Mouse (Mus musculus): ENCODE data around the gene Thoc6. TPM values are rescaled to one million over a fixed set of nuclear protein-coding genes. Genes with fewer than 3 reads are reported as not detected.

Thoc6 gene
- total and polyA plus RNA-seq, 2 experiments, result 6.0 to 10.3 TPM

DNA sequence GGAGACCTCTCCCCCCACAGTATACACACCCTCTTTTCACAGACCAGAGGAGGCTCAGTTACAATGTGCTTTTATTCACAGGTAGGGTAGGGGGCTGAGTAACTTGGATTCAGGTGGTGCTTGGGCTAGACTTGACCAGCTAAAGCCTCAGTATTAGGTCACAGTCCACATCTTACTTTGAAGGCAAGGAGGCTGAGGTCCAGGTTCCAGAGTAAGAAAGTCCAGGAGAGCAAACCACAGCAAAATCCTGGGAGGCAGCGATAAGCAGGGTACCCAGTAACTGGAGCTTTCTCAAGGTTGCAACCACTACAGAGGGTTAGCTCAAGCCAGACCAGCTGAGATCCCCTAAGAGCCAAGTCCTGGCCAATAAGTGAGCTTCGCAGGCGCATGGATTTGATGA lies 8.8 kb upstream of the Thoc6 start:
- DNase-seq (ENCODE audit: extremely low read depth, low read depth, low spot score), result no peak
- no peaks in the 10 kb centered on the region for H3K4me1 ChIP-seq (ENCODE audit: control insufficient read depth, insufficient read depth, low read length)
- no peaks in the 10 kb centered on the region for H3K36me3 ChIP-seq (ENCODE audit: control insufficient read depth, insufficient read depth, low read length)
- H3K79me2 ChIP-seq (ENCODE audit: control insufficient read depth, insufficient read depth, low read length), result no peaks in the 10 kb centered on the region
- H3K9ac ChIP-seq (ENCODE audit: low read depth, low read length), result no peak overlapping the region
- 69% methylated on average over 3 of the region's 3 CpGs for WGBS
- H3K27me3 ChIP-seq (ENCODE audit: control insufficient read depth, insufficient read depth, low read length), result peaks cover 15% of the 10 kb centered on the region
- no peak overlapping the region for H3K4me3 ChIP-seq (ENCODE audit: insufficient read depth, low read depth, low read length)
- H3K27ac ChIP-seq (replicated peaks; ENCODE audit: insufficient read depth, low read depth, low read length), result no peak overlapping the region
- TF ChIP-seq CTCF (IDR thresholded peaks at IDR 0.05; ENCODE audit: low read depth, low read length) (no peak), POLR2A (IDR thresholded peaks at IDR 0.05; ENCODE audit: extremely low read depth, insufficient read depth, low read length) (no peak)

DNA sequence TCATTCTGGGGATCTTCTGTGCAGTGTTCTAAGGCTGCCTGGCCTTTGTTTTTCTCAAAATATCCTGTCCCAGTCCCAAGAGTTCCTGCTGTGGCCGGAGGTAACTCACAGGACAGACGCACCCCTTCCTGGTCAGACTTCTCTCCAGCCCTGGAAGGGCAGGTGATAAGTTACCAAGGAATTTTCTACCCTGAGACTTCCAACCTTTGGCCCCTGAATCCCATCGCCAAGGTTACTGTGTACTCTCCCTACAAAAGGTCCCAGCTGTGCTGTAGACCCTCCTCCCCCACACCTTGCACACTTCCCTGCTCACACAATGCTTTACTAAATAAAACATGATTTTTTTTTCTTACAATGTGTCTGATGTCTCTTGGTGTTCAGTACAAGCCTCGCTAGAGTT lies 8.4 kb upstream of the Thoc6 start:
- H3K27me3 ChIP-seq (ENCODE audit: control insufficient read depth, insufficient read depth, low read length), result peaks cover 15% of the 10 kb centered on the region
- no peaks in the 10 kb centered on the region for H3K36me3 ChIP-seq (ENCODE audit: control insufficient read depth, insufficient read depth, low read length)
- H3K4me1 ChIP-seq (ENCODE audit: control insufficient read depth, insufficient read depth, low read length), result 0 out of 2 replicates have a peak, but pooled peaks cover 1% of the 10 kb centered on the region
- H3K27ac ChIP-seq (replicated peaks; ENCODE audit: insufficient read depth, low read depth, low read length), result no peak overlapping the region
- no peak for DNase-seq (ENCODE audit: extremely low read depth, low read depth, low spot score)
- WGBS, result 52% methylated on average over 4 of the region's 4 CpGs
- TF ChIP-seq CTCF (IDR thresholded peaks at IDR 0.05; ENCODE audit: low read depth, low read length), result no peak
- TF ChIP-seq POLR2A (IDR thresholded peaks at IDR 0.05; ENCODE audit: extremely low read depth, insufficient read depth, low read length), result no peak
- H3K9ac ChIP-seq (ENCODE audit: low read depth, low read length), result no peak overlapping the region
- H3K79me2 ChIP-seq (ENCODE audit: control insufficient read depth, insufficient read depth, low read length), result no peaks in the 10 kb centered on the region
- H3K4me3 ChIP-seq (ENCODE audit: insufficient read depth, low read depth, low read length), result no peak overlapping the region

DNA sequence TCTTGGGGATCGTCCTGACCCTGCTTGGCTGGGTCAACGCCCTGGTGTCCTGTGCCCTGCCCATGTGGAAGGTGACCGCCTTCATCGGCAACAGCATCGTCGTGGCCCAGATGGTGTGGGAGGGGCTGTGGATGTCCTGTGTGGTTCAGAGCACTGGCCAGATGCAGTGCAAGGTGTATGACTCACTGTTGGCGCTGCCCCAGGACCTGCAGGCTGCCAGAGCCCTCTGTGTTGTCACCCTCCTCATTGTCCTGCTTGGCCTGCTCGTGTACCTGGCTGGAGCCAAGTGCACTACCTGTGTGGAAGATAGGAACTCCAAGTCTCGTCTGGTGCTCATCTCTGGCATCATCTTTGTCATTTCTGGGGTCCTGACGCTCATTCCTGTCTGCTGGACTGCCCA lies 7.4 kb upstream of the Thoc6 start:
- no peak for TF ChIP-seq POLR2A (IDR thresholded peaks at IDR 0.05; ENCODE audit: extremely low read depth, insufficient read depth, low read length)
- TF ChIP-seq CTCF (IDR thresholded peaks at IDR 0.05; ENCODE audit: low read depth, low read length), result no peak
- no peak for DNase-seq (ENCODE audit: extremely low read depth, low read depth, low spot score)
- H3K9ac ChIP-seq (ENCODE audit: low read depth, low read length), result no peak overlapping the region
- H3K4me1 ChIP-seq (ENCODE audit: control insufficient read depth, insufficient read depth, low read length), result 0 out of 2 replicates have a peak, but pooled peaks cover 4% of the 10 kb centered on the region
- H3K27me3 ChIP-seq (ENCODE audit: control insufficient read depth, insufficient read depth, low read length), result peaks cover 15% of the 10 kb centered on the region
- H3K27ac ChIP-seq (replicated peaks; ENCODE audit: insufficient read depth, low read depth, low read length), result no peak overlapping the region
- WGBS, result 43% methylated on average over 10 of the region's 10 CpGs
- H3K36me3 ChIP-seq (ENCODE audit: control insufficient read depth, insufficient read depth, low read length), result no peaks in the 10 kb centered on the region
- no peaks in the 10 kb centered on the region for H3K79me2 ChIP-seq (ENCODE audit: control insufficient read depth, insufficient read depth, low read length)
- no peak overlapping the region for H3K4me3 ChIP-seq (ENCODE audit: insufficient read depth, low read depth, low read length)

DNA sequence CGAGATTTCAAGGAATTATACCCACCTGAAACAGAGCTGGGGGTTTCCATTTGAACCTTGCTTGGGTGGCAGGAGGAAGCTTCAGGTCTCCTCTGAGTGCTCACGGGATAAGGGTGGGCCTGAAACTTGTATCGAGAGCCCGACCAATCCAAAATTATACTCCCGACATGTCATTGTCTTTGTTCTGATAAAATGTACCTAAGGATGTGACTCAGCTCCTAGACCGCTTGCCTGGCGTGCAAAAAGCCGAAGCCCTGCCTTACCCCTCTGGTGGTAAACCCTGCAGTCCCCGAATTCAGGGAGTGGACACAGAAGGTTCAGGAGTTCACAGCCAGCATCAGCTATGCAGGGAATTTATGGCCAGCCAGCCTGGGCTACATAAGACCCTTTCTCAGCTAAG lies 6.7 kb upstream of the Thoc6 start:
- Histone ChIP-seq H3K4me1 (ENCODE audit: control insufficient read depth, insufficient read depth, low read length) (0 out of 2 replicates have a peak, but pooled peaks cover 4% of the 10 kb centered on the region), H3K36me3 (ENCODE audit: control insufficient read depth, insufficient read depth, low read length) (no peaks in the 10 kb centered on the region), H3K79me2 (ENCODE audit: control insufficient read depth, insufficient read depth, low read length) (no peaks in the 10 kb centered on the region), H3K27me3 (ENCODE audit: control insufficient read depth, insufficient read depth, low read length) (peaks cover 15% of the 10 kb centered on the region), H3K27ac (replicated peaks; ENCODE audit: insufficient read depth, low read depth, low read length) (no peak overlapping the region), H3K4me3 (ENCODE audit: insufficient read depth, low read depth, low read length) (no peak overlapping the region), H3K9ac (ENCODE audit: low read depth, low read length) (no peak overlapping the region)
- 73% methylated on average over 9 of the region's 9 CpGs for WGBS
- no peak for TF ChIP-seq POLR2A (IDR thresholded peaks at IDR 0.05; ENCODE audit: extremely low read depth, insufficient read depth, low read length)
- no peak for TF ChIP-seq CTCF (IDR thresholded peaks at IDR 0.05; ENCODE audit: low read depth, low read length)
- no peak for DNase-seq (ENCODE audit: extremely low read depth, low read depth, low spot score)

DNA sequence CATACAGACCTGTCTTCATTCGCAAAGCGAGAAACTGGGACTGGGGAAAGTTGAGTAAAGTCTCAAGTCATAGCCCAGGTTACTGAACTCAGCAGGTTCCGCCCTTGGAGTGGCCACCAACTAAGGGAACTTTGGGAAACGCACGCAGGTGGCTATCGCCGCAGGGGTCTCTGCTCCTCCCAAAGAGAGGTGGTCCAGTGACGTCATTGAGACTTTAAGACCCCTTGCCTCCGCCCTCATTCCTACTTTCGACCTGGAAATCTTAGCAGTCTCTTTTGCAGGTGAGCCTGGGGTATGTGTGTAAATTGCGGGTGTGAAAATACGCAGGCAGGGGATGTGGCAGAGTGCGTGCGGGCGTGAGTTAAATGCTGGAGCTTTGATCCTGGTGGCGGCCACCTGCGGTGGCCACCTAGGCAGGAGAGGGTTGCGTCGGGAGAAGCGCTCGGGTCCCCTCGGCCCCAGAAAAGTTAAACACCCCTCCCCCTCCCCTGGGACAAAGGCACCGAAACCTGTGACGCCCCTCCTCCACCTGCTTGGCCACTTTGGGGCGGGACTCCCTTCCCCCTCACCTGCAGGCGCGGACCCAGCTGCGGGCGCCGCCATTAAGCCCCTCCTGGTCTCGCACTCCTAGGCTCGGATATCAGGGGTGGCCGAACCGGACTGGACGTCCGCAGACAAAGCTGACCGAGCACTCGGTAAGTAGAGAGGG lies 5.6 kb upstream of the Thoc6 start, which contains the start of gene Cldn6:
Gene Cldn6 (plus strand): TSS at position 123 of the 709 bp plus-strand sequence.
- Histone ChIP-seq H3K9ac (ENCODE audit: low read depth, low read length) (no peak within 1 kb of the TSS), H3K4me1 (ENCODE audit: control insufficient read depth, insufficient read depth, low read length) (peaks cover 9% of the 10 kb centered on the region), H3K27me3 (ENCODE audit: control insufficient read depth, insufficient read depth, low read length) (peaks cover 15% of the 10 kb centered on the region), H3K27ac (replicated peaks; ENCODE audit: insufficient read depth, low read depth, low read length) (no peak within 1 kb of the TSS), H3K79me2 (ENCODE audit: control insufficient read depth, insufficient read depth, low read length) (no peaks in the 10 kb centered on the region), H3K36me3 (ENCODE audit: control insufficient read depth, insufficient read depth, low read length) (no peaks in the 10 kb centered on the region), H3K4me3 (ENCODE audit: insufficient read depth, low read depth, low read length) (no peak within 1 kb of the TSS)
- no peak for DNase-seq (ENCODE audit: extremely low read depth, low read depth, low spot score)
- no peak for TF ChIP-seq CTCF (IDR thresholded peaks at IDR 0.05; ENCODE audit: low read depth, low read length)
- TF ChIP-seq POLR2A (IDR thresholded peaks at IDR 0.05; ENCODE audit: extremely low read depth, insufficient read depth, low read length), result no peak
- WGBS, result 11% methylated on average over 38 of the region's 38 CpGs

DNA sequence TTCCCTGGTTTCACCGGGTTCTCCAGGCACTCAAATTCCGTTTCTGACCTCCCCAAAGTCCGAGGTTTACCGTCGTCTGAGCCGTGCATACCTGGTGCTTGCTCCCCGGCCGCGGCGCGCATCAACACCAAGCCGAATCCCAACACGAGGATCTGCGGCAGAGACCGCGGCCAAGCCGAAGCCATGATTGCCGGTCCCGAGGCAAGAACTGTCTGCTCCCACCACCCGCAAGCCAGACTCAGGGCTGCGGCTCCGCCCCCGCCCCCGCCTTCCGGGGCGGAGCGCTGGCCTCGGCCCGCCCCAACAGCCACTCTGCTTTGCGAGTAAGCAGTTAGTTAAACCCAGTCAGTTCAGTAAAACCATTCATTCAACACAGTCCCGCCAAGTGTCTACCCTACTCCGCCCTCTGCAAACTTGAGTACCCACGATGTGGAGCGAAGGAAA lies 3.6 kb upstream of the Thoc6 start, which contains the start of gene Tnfrsf12a:
Gene Tnfrsf12a (minus strand): TSS at position 233 of the 444 bp plus-strand sequence.
- Histone ChIP-seq H3K36me3 (ENCODE audit: control insufficient read depth, insufficient read depth, low read length) (no peaks in the 10 kb centered on the region), H3K4me1 (ENCODE audit: control insufficient read depth, insufficient read depth, low read length) (peaks cover 12% of the 10 kb centered on the region), H3K79me2 (ENCODE audit: control insufficient read depth, insufficient read depth, low read length) (no peaks in the 10 kb centered on the region), H3K9ac (ENCODE audit: low read depth, low read length) (peak within 1 kb of the TSS; percentile 75), H3K27me3 (ENCODE audit: control insufficient read depth, insufficient read depth, low read length) (peaks cover 7% of the 10 kb centered on the region; the same call in 1 of the 2 replicates), H3K4me3 (ENCODE audit: insufficient read depth, low read depth, low read length) (peak within 1 kb of the TSS; percentile 72), H3K27ac (replicated peaks; ENCODE audit: insufficient read depth, low read depth, low read length) (peak within 1 kb of the TSS; percentile 33)
- whole genome bisulfite sequencing, result under 1% methylated on average over 34 of the region's 34 CpGs
- peak; percentile 67 for DNase-seq (ENCODE audit: extremely low read depth, low read depth, low spot score)
- no peak for TF ChIP-seq CTCF (IDR thresholded peaks at IDR 0.05; ENCODE audit: low read depth, low read length)
- TF ChIP-seq POLR2A (IDR thresholded peaks at IDR 0.05; ENCODE audit: extremely low read depth, insufficient read depth, low read length), result peak; percentile 95
